Mouse (Mus musculus) gastrocnemius, adult 2 months (tissue): ENCODE results near the gene Aldh1l1. TPM values are rescaled to one million over a fixed set of nuclear protein-coding genes. Genes with fewer than 3 reads are reported as not detected.

ENCODE experiments used
- DNase-seq: peaks from one replicate; pipeline ENCODE4 v3.0.0; 2022
- H3K27ac ChIP-seq: fragments of 200-600 bp; 2 replicates; pipeline ENCODE4 v1.8.1; 2022; ENCODE audit warnings: mild to moderate bottlenecking
- H3K4me3 ChIP-seq: fragments of 200-600 bp; 2 replicates; pipeline ENCODE4 v1.8.1; 2022; ENCODE audit warnings: mild to moderate bottlenecking, moderate library complexity
- CTCF ChIP-seq: fragments of 200-600 bp; IDR thresholded peaks from 2 replicates; pipeline ENCODE4 v1.8.1; 2022; ENCODE audit warnings: antibody characterized with exemption, mild to moderate bottlenecking, moderate library complexity
- intact Hi-C: fragments of 180-260 bp; cut with DNase I; formaldehyde crosslinking; loops from one replicate; pipeline ENCODE4 v1.15.1; 2025
- total RNA-seq, 2 experiments: library from RNA; stranded (reverse); gene quantifications; 2 replicates each; pipeline ENCODE4 v1.2.3; 2021

The Aldh1l1 gene
- total RNA-seq, 2 experiments from 2014 or later, result 3.6 to 5.3 TPM

- Histone ChIP-seq H3K27ac (peak overlapping the region; percentile 81), H3K4me3 (no peak overlapping the region)
- intact Hi-C loops, result no loop called here
- no peak for TF ChIP-seq CTCF
- DNase-seq, result peak; percentile 58
These were observed 10.0 kb downstream of the Aldh1l1 start for GRCm38 (mm10) chr6:90496217-90496616.

- intact Hi-C loops, result no loop called here
- no peak overlapping the region for H3K27ac ChIP-seq
These were observed 13.3 kb downstream of the Aldh1l1 start for GRCm38 (mm10) chr6:90499509-90499908.

GRCm38 (mm10) chr6:90501222-90501940 is 15.2 kb downstream of the Aldh1l1 start:
- DNase-seq, result no peak

More at GRCm38 (mm10) chr6:90499509-90499908, 13.3 kb downstream of the Aldh1l1 start:
- H3K4me3 ChIP-seq, result no peak overlapping the region
- no peak for TF ChIP-seq CTCF
- DNase-seq, result no peak

GRCm38 (mm10) chr6:90505906-90506305 is 19.7 kb downstream of the Aldh1l1 start:
- TF ChIP-seq CTCF, result no peak
- H3K4me3 ChIP-seq, result no peak overlapping the region
- H3K27ac ChIP-seq, result peak overlapping the region; percentile 91
- intact Hi-C loops, result loop anchor here (2.0 kb wide), 1 partner anchor 33 kb away; no protein-coding TSS in a partner anchor
- peak; percentile 38 for DNase-seq

More at GRCm38 (mm10) chr6:90501222-90501940, 15.2 kb downstream of the Aldh1l1 start:
- H3K4me3 ChIP-seq, result no peak overlapping the region
- no peak overlapping the region for H3K27ac ChIP-seq
- no peak for TF ChIP-seq CTCF
- intact Hi-C loops, result no loop called here

- DNase-seq, result peak; percentile 90
- Histone ChIP-seq H3K27ac (peak overlapping the region; percentile 91), H3K4me3 (peak overlapping the region; percentile 6)
- no peak for TF ChIP-seq CTCF
- intact Hi-C loops, result loop anchor here (2.0 kb wide), 1 partner anchor 34 kb away; no protein-coding TSS in a partner anchor
These were observed 20.6 kb downstream of the Aldh1l1 start for GRCm38 (mm10) chr6:90506673-90507311.

- no peak for TF ChIP-seq CTCF
- intact Hi-C loops, result loop anchor here (2.0 kb wide), 1 partner anchor 35 kb away; no protein-coding TSS in a partner anchor
- Histone ChIP-seq H3K4me3 (peak overlapping the region; percentile 6), H3K27ac (peak overlapping the region; percentile 91)
- no peak for DNase-seq
These were observed 21.2 kb downstream of the Aldh1l1 start for GRCm38 (mm10) chr6:90507443-90507842.

GRCm38 (mm10) chr6:90508197-90508624 is 22.0 kb downstream of the Aldh1l1 start:
- intact Hi-C loops, result loop anchor here (1.0 kb wide), 1 partner anchor 45 kb away; no protein-coding TSS in a partner anchor
- Histone ChIP-seq H3K27ac (peak overlapping the region; percentile 91), H3K4me3 (no peak overlapping the region)
- TF ChIP-seq CTCF, result no peak
- DNase-seq, result peak; percentile 84

- peak; percentile 95 for DNase-seq
- intact Hi-C loops, result no loop called here
These were observed 22.9 kb downstream of the Aldh1l1 start for GRCm38 (mm10) chr6:90509085-90509484.

GRCm38 (mm10) chr6:90512416-90512815 is 26.2 kb downstream of the Aldh1l1 start:
- no peak overlapping the region for H3K4me3 ChIP-seq
- intact Hi-C loops, result no loop called here
- DNase-seq, result no peak
- no peak overlapping the region for H3K27ac ChIP-seq
- TF ChIP-seq CTCF, result no peak

More at GRCm38 (mm10) chr6:90509085-90509484, 22.9 kb downstream of the Aldh1l1 start:
- Histone ChIP-seq H3K4me3 (0 out of 2 replicates have a peak overlapping the region, but pooled peaks have one; percentile 6), H3K27ac (peak overlapping the region; percentile 91)
- no peak for TF ChIP-seq CTCF

- intact Hi-C loops, result no loop called here
- Histone ChIP-seq H3K27ac (peak overlapping the region; percentile 89), H3K4me3 (no peak overlapping the region)
- DNase-seq, result no peak
- TF ChIP-seq CTCF, result no peak
These were observed 27.0 kb downstream of the Aldh1l1 start for GRCm38 (mm10) chr6:90513074-90513856.

- intact Hi-C loops, result no loop called here
- peak; percentile 53 for DNase-seq
- Histone ChIP-seq H3K4me3 (no peak overlapping the region), H3K27ac (peak overlapping the region; percentile 89)
- TF ChIP-seq CTCF, result no peak
These were observed 28.1 kb downstream of the Aldh1l1 start for GRCm38 (mm10) chr6:90514369-90514768.

- intact Hi-C loops, result loop anchor here (1.0 kb wide), 1 partner anchor 65 kb away; no protein-coding TSS in a partner anchor
- no peak overlapping the region for H3K4me3 ChIP-seq
- peak; percentile 99 for TF ChIP-seq CTCF
- peak overlapping the region; percentile 89 for H3K27ac ChIP-seq
- peak; percentile 95 for DNase-seq
These were observed 28.7 kb downstream of the Aldh1l1 start for GRCm38 (mm10) chr6:90514883-90515405.
